Mouse (Mus musculus) brain, embryonic 14.5 days (tissue): ENCODE data around the gene Lrrc1.

Experiments
- CTCF ChIP-seq: fragments of 200-500 bp; IDR thresholded peaks from 2 replicates; pipeline ENCODE4 v1.5.1; 2012; ENCODE audit warnings: inconsistent platforms, mild to moderate bottlenecking, moderate library complexity, borderline replicate concordance; ENCODE audit not compliant: insufficient read depth, insufficient read length; ENCODE audit errors: extremely low read depth
- POLR2A ChIP-seq: fragments of 200-500 bp; IDR thresholded peaks from 2 replicates; pipeline ENCODE4 v1.6.1; 2012; ENCODE audit warnings: mild to moderate bottlenecking, inconsistent platforms, borderline replicate concordance; ENCODE audit not compliant: poor library complexity, insufficient read depth, insufficient read length, severe bottlenecking; ENCODE audit errors: extremely low read depth

GRCm38 (mm10) chr9:77494307-77494706, 50.4 kb downstream of the Lrrc1 start:
- TF ChIP-seq POLR2A = no peak
- no peak for TF ChIP-seq CTCF
